Mouse (Mus musculus) embryonic fibroblast, embryonic 13.5 days (primary cell): Measurements from ENCODE around the gene Eipr1. TPM values are rescaled to one million over a fixed set of nuclear protein-coding genes. Genes with fewer than 3 reads are reported as not detected.

Source experiments
- H3K27ac ChIP-seq: 2 replicates; pipeline ENCODE4 v1.5.1; 2012; ENCODE audit warnings: low read length, control low read depth, inconsistent platforms; ENCODE audit not compliant: insufficient read depth
- H3K4me1 ChIP-seq: 2 replicates; pipeline ENCODE4 v1.6.1; 2011; ENCODE audit warnings: low read length; ENCODE audit not compliant: control insufficient read depth, insufficient read depth
- H3K4me3 ChIP-seq: 2 replicates; pipeline ENCODE4 v1.5.1; 2011; ENCODE audit warnings: mild to moderate bottlenecking, control low read depth, low read length; ENCODE audit not compliant: insufficient read depth
- CTCF ChIP-seq: IDR thresholded peaks from 2 replicates; pipeline ENCODE4 v1.5.1; 2011; ENCODE audit warnings: mild to moderate bottlenecking, control low read depth, low read length, moderate library complexity, borderline replicate concordance; ENCODE audit not compliant: insufficient read depth
- POLR2A ChIP-seq: IDR thresholded peaks from 2 replicates; pipeline ENCODE4 v1.6.1; 2011; ENCODE audit warnings: low read depth, mild to moderate bottlenecking, control low read depth, low read length, moderate library complexity
- polyA plus RNA-seq: library from polyadenylated mRNA; stranded (reverse); fragments of >200 nt; gene quantifications from 2 replicates; pipeline ENCODE4 v1.2.4, GENCODE M21; 2011; ENCODE audit warnings: low read depth; ENCODE audit not compliant: missing spikeins, insufficient read length

The Eipr1 gene
- polyA plus RNA-seq, 1 experiment: 10.7 TPM

DNA sequence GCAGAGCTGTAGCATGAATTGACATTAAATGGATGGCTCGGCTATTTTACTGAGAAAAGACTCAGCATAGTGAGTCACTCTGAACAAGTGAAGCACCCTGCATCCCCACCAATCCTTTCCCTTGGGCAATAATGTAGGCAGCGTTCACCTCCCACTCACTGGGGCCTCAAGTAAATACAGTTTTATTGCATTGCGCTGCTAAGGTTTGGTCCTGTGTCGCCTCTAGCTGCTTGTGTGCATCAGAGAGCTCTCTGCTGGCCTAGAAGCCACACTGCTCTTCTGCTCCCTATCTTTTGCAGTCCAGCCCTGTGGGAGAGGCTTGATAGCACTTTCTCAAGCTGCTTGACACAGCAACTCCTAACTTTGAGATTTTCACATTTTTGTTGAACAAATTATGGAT, 86.7 kb downstream of the Eipr1 start:
- no peak overlapping the region for H3K4me3 ChIP-seq
- no peaks in the 10 kb centered on the region for H3K4me1 ChIP-seq
- H3K27ac ChIP-seq: no peak overlapping the region
- no peak for TF ChIP-seq POLR2A
- no peak for TF ChIP-seq CTCF

DNA sequence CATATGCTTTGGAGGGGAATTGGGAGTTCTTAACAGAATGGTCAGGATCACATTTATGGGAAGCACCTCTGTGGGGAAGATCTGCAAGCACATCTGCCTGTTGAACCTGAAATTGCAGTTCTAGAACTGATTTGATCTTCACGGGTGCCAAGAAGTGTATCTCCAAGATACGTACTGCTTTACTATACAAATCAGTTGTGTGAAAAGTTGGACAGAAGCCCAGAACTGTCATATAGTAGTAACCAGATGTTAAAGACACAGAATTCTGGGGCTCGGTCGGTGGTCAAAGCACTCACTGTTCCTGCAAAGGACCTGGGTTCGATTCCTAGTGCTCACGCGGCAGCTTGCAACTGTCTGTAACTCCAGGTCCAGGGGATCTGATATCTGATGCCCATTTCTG, 87.4 kb downstream of the Eipr1 start:
- TF ChIP-seq CTCF: no peak
- no peak for TF ChIP-seq POLR2A
- no peak overlapping the region for H3K4me3 ChIP-seq
- H3K4me1 ChIP-seq: no peaks in the 10 kb centered on the region
- no peak overlapping the region for H3K27ac ChIP-seq

DNA sequence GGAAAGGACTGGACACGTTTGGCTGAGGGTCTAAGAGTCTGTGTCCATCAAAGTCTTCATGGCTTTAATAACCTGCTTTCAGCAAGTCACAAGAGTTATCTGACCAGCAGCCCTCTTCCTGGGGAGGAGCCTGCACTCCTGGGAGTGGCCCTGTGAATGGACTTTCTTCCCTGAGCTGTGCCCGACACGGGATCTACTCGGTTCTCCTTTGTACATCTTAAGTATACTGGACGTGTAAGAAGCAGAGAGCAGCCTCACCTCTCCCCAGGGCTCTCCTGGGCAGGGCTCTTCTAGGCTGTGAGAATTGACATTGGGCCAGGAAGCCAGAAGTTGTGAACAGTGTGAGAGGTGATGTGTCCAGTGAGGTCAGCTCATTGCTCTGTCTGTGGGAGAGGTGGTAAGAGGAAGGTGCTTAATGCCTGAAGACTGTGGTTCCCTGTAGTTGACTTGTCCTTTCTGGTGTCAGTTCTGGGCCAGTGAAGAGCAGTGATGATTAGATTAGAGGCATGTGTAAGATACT, 89.6 kb downstream of the Eipr1 start:
- no peak overlapping the region for H3K4me3 ChIP-seq
- no peaks in the 10 kb centered on the region for H3K4me1 ChIP-seq
- no peak overlapping the region for H3K27ac ChIP-seq
- TF ChIP-seq POLR2A (no peak), CTCF (no peak)

DNA sequence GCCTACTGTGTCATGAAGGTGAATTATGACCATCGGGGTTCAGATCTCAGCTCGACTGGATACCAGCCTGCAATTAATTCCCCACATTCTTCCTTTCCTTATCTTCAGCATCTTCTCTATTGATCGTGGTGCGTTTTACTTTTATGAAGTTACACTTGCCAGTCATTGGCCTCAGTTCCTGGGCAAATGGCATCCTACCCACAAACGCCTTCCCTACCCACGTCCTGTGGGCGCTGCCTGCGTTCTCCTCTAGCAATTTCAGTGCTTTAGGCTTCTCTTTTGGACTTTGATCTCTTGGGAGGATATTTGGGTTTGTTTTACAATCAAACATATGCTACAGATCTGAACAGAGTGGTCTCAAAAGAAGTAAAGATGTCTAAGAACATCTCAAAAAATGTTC, 94.2 kb downstream of the Eipr1 start:
- TF ChIP-seq POLR2A: no peak
- TF ChIP-seq CTCF: no peak

DNA sequence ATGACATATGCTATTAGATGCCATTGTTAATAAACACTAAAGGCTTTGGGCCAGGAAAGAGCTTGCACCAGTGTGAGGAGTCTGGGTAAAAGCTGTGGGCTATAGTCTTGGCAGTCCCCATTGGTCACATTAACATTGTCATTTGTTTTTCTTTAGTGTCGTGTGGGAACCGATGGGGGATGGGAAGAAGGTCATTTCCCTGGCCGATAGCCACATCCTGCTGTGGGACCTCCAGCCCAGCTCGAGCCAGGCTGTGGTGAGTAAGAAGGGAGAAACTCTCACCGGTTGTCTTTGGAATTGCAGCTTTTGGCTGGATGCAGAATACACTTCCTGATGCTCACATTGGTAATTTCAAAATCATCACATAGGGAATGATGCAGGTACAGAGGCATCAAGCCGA, 95.8 kb downstream of the Eipr1 start:
- TF ChIP-seq CTCF (no peak), POLR2A (no peak)
- H3K4me3 ChIP-seq: no peak overlapping the region
- no peak overlapping the region for H3K27ac ChIP-seq
- H3K4me1 ChIP-seq: no peaks in the 10 kb centered on the region

More for the DNA sequence above, 94.2 kb downstream of the Eipr1 start:
- Histone ChIP-seq H3K4me3 (no peak overlapping the region), H3K4me1 (no peaks in the 10 kb centered on the region), H3K27ac (no peak overlapping the region)

DNA sequence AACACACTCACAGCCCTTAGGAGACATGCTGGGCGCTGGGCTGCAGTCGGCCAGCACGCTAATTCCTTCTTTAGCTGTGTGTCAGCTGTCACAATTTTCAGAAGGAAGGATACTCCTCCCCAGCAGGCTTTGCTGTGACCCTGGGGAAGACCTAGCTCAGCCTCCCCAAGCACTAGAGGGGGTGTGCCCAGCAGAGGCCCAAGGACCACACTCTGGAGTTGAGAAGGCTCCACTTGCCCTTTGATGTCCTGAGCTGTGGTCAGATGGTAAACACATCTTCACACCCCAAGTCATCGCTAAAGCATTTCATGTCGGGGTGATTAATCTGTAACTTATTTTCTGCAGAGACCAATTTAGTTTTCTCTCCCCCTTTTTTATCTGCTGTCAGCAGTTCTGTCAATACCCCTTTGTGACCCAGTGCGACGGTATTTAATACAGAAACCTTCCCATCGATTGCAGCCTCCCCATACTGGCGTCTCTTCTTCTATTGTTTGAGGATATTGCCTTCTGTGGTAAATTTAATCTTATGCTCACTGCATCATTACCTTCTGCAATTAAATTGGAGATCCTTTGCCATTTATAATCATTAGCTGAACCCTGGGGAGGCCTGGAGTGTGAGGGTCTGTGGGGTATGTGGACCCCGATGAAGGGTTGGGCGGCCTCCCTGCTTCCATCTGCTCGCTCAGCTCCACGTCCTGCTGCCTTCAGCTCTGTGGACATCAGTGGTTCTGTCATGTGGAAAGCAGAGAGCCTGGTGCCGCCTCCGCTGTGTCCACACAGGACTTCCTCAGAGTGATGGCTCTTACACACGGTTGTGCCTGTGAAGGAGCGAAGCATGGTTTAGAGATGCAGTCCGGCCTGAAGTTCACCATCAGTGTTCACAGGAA, 97.4 kb downstream of the Eipr1 start:
- H3K4me1 ChIP-seq: no peaks in the 10 kb centered on the region
- H3K27ac ChIP-seq: no peak overlapping the region
- H3K4me3 ChIP-seq: no peak overlapping the region
- TF ChIP-seq POLR2A: no peak
- no peak for TF ChIP-seq CTCF

DNA sequence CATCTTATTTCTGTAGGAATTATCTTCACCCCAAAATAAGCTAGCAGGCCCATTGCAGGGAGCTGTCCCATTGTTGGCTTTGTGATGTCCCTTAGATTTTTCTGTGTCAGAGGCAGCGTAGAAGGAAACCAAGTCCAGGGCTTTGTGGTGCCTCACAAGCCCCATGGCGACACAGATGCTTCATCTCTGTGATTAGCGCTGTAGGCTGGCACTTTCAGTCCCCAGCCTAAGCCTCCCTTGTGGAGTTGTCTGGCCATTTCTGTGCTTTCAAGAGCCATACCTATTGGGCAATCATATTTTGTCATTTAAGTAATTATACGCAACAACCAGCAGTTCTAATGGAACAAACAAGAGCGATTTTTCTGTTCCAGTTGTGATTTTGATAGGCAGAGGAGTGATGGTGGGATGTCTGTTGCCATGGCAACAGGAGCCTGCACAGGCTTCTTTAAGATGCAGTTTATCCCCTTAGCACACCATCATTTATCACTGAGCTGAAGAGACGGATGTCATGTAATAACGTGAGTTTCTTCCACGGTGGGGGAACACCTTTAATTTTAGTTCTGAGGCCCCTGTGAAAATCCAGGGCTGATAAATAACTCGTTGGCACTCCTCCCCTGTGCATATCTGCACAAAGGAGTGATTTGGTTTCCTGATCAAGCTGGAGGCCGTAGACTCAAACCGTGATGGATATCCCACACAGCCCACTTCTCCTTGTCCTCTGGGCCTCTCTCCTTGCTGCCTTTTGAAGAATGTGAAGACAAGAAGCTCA, 108.1 kb downstream of the Eipr1 start:
- TF ChIP-seq POLR2A (no peak), CTCF (no peak)
- Histone ChIP-seq H3K27ac (no peak overlapping the region), H3K4me1 (no peaks in the 10 kb centered on the region), H3K4me3 (no peak overlapping the region)

DNA sequence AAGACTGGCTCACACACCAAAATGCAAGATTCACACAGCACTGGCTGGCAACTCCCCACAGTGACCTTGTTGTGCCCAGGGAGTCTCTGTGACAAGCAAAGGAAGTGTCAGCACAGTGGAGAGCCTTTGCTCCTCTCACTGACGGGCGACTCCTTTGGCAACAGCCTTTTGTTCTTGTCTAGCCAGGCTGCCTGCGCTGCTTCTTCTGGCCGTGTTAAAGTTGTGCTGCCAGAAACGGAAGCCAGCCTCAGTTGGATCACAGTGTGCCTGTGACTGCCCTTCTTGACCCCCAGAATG, 108.6 kb downstream of the Eipr1 start:
- no peak overlapping the region for H3K27ac ChIP-seq
- no peaks in the 10 kb centered on the region for H3K4me1 ChIP-seq
- no peak overlapping the region for H3K4me3 ChIP-seq
- TF ChIP-seq CTCF: no peak
- no peak for TF ChIP-seq POLR2A

DNA sequence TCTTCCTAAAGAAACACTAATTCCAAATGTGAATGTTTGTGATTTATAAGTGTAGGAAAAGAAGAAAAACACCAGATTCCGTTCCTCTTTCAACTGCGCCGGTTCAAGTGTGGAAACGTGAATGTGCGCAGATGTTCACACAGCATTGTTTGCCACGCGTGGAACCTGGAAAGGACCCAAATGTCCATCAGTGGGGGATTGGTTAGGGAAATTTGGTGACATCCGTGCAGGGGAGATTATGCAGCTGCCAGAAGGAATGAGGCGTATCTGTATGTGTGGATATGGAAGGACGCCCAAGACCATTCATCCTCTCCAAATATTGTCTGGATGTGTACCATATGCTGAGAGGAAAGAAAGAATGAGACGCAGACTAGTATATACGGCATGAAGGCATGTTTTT, 111.7 kb downstream of the Eipr1 start:
- H3K27ac ChIP-seq: no peak overlapping the region
- TF ChIP-seq CTCF (no peak), POLR2A (no peak)
- H3K4me1 ChIP-seq: no peaks in the 10 kb centered on the region
- no peak overlapping the region for H3K4me3 ChIP-seq

DNA sequence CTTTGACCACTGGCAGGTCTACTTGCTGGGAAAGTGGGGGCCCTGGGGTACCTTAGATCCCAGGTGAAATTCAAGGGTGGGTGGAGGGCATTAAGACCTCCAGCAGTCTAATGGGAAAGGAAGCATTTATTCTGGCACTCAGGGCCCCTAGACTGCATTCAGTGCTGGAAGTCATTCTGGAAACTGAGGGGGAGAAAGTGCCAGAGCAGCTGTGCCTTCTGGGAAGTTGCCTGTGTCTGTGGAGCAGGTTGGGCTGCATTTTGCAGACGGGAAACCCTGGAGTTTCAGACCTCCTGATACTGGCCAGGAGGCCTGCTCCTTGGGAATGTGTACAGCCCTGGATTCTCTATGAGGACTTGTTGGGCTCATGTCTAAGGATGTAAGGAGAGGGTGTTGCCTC, 114.5 kb downstream of the Eipr1 start:
- TF ChIP-seq CTCF (no peak), POLR2A (no peak)
- H3K27ac ChIP-seq: no peak overlapping the region
- H3K4me1 ChIP-seq: no peaks in the 10 kb centered on the region

DNA sequence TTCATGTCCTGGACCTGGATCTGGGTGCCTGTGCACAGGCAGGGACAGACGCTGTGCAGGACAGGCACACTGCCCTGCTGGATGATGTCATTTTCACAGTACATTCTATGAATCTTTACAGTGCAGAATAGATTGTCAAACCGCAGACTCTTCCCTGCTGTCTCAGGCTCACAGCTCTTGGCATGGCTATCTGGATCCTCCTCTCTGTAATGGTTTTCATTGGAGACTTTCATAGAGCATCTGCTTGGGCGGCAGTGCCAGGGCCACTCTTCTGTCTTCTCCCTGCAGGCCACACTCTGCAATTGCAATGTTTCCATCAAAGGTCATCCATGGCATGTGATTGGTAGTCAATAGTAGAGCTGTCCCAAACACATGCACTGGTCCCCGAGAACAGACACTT, 117.2 kb downstream of the Eipr1 start:
- no peak for TF ChIP-seq POLR2A
- TF ChIP-seq CTCF: no peak
- Histone ChIP-seq H3K27ac (no peak overlapping the region), H3K4me1 (no peaks in the 10 kb centered on the region)

More for the DNA sequence above, 114.5 kb downstream of the Eipr1 start:
- H3K4me3 ChIP-seq: no peak overlapping the region

More for the DNA sequence above, 117.2 kb downstream of the Eipr1 start:
- H3K4me3 ChIP-seq: no peak overlapping the region
